Mouse (Mus musculus): ENCODE measurements around the gene Dnase2a. TPM values are rescaled to one million over a fixed set of nuclear protein-coding genes. Genes with fewer than 3 reads are reported as not detected.
A peak's percentile ranks its signal among the peaks of the same experiment; 100 is the strongest.

The Dnase2a gene
- polyA plus RNA-seq, 1 experiment: 17.2 TPM

DNA sequence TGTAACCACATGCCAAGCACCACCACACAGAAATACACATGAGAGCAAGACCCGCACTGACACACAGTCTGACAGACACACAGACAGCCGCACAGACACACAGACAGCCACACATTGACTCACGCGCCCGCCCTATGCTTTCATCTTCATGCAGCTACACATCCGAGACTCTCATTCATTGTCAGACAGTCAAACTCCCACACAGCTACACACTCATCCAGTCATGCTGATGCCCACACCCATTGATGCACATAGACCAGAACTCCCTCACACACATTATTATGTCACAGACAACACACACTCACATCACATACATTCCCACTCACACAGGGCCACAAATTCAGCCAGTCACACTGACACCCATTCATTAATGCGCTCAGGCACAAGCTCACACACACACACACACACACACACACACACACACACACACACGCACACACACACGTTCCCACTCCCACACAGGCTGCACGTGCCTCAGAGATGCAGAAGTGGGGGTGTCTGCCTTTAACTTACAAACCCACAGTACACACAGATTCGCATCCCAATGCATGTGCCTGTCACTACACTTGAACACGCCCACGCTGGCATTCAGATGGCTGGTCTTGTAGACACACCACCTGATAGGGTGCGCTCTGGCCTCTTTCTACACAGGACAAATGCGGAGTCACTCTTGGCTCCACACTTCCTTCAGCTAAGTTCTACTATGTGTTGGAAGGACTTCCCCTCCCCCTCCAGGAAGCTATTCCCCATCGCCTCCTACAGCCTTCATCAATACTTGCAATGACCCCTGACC, 25.6 kb downstream of the Dnase2a start:
- Histone ChIP-seq H3K4me3 (ENCODE audit: insufficient read depth, low read length) (no peak overlapping the region), H3K27ac (ENCODE audit: insufficient read depth, low read length) (no peak overlapping the region), H3K4me1 (ENCODE audit: control insufficient read depth, insufficient read depth, low read length) (0 out of 2 replicates have a peak, but pooled peaks cover 3% of the 10 kb centered on the region)
- TF ChIP-seq POLR2A (IDR thresholded peaks at IDR 0.05; ENCODE audit: low read depth, low read length) (no peak), CTCF (IDR thresholded peaks at IDR 0.05; ENCODE audit: borderline replicate concordance, insufficient read depth, low read length) (no peak)

DNA sequence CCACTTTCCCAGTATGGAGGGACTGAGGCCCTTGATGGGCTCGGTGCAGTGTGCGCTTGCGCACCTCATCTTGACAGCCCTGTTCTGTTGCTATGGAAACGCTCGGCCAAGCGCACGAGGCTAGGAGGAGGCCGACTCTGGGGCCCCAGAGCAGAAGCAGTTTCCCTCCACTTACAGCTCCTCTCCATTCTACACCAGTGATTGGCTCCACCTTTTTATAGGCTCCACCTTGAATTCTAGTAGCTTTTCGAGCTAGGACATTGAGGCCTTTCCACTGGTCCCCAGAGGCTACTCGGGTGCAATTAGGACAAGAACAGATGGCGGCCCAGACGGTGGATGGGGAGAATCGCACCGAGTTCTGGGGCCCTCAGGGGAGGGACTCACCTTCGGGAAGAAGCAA, 26.5 kb downstream of the Dnase2a start:
- no peak overlapping the region for H3K4me3 ChIP-seq (ENCODE audit: insufficient read depth, low read length)
- H3K4me1 ChIP-seq (ENCODE audit: control insufficient read depth, insufficient read depth, low read length): 0 out of 2 replicates have a peak, but pooled peaks cover 3% of the 10 kb centered on the region
- no peak overlapping the region for H3K27ac ChIP-seq (ENCODE audit: insufficient read depth, low read length)
- TF ChIP-seq POLR2A (IDR thresholded peaks at IDR 0.05; ENCODE audit: low read depth, low read length) (no peak), CTCF (IDR thresholded peaks at IDR 0.05; ENCODE audit: borderline replicate concordance, insufficient read depth, low read length) (no peak)

DNA sequence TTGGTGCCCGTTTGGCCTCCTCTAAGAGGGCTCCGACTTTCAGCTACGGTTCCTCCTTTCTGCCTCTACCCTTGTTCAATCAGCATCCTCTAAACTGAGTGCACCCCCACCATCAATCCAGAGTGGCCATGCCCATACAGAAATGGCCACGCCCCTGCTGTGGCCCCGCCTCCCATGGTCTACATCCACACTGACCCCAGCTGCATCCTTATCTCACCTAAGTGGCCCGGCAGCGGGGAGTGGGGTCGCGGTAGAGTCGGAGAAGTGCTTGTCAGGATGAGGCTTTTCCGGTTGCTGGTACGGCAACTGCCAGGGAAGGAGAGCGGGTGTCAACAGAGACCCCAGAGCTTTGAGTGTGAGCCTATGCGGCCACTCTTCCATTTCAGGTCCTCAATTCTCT, 27.1 kb downstream of the Dnase2a start:
- Histone ChIP-seq H3K4me3 (ENCODE audit: insufficient read depth, low read length) (no peak overlapping the region), H3K4me1 (ENCODE audit: control insufficient read depth, insufficient read depth, low read length) (0 out of 2 replicates have a peak, but pooled peaks cover 3% of the 10 kb centered on the region)
- no peak for TF ChIP-seq POLR2A (IDR thresholded peaks at IDR 0.05; ENCODE audit: low read depth, low read length)
- no peak for TF ChIP-seq CTCF (IDR thresholded peaks at IDR 0.05; ENCODE audit: borderline replicate concordance, insufficient read depth, low read length)

DNA sequence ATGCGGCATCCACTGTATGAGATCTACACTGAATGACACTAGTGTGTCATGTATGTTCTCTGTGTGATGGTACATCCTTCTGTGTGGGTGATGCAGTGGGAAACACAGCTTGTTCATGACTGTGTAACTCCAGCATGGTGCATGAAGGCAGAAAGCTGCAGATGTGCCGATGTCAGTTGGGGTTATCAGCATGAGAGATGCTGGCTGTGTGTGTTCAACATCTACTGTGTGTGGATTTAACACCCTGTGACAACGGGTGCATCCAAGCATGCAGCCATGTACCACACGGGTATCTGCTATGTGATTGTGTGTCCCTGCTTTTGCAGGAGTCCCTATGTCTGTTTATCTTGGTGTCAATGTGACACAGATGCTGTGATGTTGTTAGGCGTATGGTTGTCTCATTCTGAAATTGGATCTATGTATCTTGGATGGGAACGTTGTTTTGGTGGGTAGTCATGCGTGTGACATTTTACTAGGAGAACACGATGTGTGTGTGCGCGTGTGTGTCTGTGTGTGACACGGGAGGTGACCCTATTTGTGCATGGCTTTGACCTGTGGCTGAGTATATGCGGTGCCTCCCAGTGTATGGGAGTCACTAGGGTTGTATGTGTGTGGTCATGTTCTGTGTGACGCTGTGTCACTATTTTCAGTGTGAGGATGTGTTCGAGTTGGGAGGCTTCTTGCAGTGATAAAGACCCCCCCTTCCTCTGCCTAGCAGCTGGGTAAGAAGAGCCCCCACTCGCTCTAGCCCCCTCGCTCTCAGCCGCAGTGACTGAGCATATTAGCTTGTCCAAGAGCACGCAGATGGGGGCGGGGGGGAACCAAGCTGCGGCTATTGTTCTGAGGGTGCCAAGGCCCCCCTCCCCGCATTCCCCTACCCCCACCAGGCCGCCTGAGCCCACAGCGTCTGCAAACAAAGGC, 27.9 kb downstream of the Dnase2a start:
- TF ChIP-seq CTCF (IDR thresholded peaks at IDR 0.05; ENCODE audit: borderline replicate concordance, insufficient read depth, low read length) (no peak), POLR2A (IDR thresholded peaks at IDR 0.05; ENCODE audit: low read depth, low read length) (no peak)
- Histone ChIP-seq H3K4me1 (ENCODE audit: control insufficient read depth, insufficient read depth, low read length) (0 out of 2 replicates have a peak, but pooled peaks cover 3% of the 10 kb centered on the region), H3K27ac (ENCODE audit: insufficient read depth, low read length) (no peak overlapping the region), H3K4me3 (ENCODE audit: insufficient read depth, low read length) (no peak overlapping the region)

More for the DNA sequence above, 27.1 kb downstream of the Dnase2a start:
- H3K27ac ChIP-seq (ENCODE audit: insufficient read depth, low read length): no peak overlapping the region

DNA sequence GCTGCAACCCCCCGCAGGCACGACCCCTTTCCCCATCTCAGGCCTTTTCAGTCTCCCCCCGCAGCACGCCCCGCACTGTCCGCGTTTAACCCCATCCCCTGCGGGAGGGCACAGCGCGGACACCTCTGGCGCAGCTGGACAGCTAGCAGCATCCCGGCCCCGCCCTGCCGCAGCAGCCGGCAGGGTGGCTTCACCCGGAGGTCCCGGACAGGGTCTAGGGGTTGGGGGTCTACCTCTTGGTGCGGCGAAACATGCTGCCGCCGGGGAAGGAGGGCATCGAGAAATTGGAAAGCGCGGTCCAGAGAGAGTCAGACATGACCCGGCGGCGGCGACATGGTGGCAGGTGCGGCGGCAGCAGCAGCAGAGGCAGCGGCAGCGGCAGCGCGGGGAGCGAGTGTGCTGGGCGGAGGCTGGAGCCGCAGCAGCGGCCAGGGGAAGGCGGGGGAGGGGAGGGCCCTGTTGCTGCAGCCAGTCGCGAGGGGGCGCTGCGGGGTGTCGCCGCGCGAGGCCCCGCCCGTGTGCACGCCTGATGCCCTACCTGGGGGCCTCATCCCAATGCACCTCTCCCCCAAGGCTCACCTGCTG, 28.7 kb downstream of the Dnase2a start, which contains the start of gene Mast1:
Gene Mast1, minus strand, starts transcription at position 398 of the 585 bp plus-strand sequence.
- Histone ChIP-seq H3K4me1 (ENCODE audit: control insufficient read depth, insufficient read depth, low read length) (0 out of 2 replicates have a peak, but pooled peaks cover 3% of the 10 kb centered on the region), H3K4me3 (ENCODE audit: insufficient read depth, low read length) (no peak within 1 kb of the TSS), H3K27ac (ENCODE audit: insufficient read depth, low read length) (no peak within 1 kb of the TSS)
- TF ChIP-seq CTCF (IDR thresholded peaks at IDR 0.05; ENCODE audit: borderline replicate concordance, insufficient read depth, low read length) (peak; percentile 45), POLR2A (IDR thresholded peaks at IDR 0.05; ENCODE audit: low read depth, low read length) (no peak)

DNA sequence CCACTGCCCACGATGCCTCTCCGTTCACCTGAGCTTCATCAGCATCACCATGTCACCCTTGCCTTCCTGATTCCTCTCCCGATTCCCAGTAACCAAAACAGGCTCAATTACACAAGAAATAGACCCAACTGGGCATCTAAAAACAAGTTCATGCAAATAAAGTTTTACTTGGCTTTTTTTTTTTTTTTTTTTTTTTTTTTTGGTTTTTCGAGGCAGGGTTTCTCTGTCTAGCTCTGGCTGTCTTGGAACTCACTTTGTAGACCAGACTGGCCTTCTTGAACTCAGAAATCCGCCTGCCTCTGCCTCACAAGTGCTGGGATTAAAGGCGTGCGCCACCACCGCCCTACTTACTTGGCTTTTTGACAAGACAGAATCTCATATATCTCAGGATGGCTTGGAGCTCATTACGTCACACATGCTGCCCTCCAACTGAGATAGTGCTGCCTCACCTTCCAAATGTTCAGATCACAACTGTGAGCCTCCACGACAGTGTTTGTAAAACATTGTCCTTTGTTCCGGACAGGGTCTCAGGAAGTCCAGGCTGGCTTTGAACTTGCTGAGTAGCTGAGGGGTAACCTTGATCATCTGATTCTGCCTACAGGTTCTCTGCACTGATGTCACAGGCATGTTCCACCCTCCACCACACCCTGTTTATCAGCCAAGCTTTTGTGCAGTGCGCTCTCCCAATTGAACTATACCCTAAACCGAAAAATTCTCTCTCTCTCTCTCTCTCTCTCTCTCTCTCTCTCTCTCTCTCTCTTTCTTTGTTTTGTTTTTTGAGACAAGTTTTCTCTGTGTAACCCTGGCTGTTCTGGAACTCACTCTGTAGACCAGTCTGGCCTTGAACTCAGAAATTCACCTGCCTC, 29.5 kb downstream of the Dnase2a start:
- H3K27ac ChIP-seq (ENCODE audit: insufficient read depth, low read length): no peak overlapping the region
- no peak for TF ChIP-seq POLR2A (IDR thresholded peaks at IDR 0.05; ENCODE audit: low read depth, low read length)
- no peak for TF ChIP-seq CTCF (IDR thresholded peaks at IDR 0.05; ENCODE audit: borderline replicate concordance, insufficient read depth, low read length)
- H3K4me3 ChIP-seq (ENCODE audit: insufficient read depth, low read length): no peak overlapping the region
- H3K4me1 ChIP-seq (ENCODE audit: control insufficient read depth, insufficient read depth, low read length): 0 out of 2 replicates have a peak, but pooled peaks cover 3% of the 10 kb centered on the region

DNA sequence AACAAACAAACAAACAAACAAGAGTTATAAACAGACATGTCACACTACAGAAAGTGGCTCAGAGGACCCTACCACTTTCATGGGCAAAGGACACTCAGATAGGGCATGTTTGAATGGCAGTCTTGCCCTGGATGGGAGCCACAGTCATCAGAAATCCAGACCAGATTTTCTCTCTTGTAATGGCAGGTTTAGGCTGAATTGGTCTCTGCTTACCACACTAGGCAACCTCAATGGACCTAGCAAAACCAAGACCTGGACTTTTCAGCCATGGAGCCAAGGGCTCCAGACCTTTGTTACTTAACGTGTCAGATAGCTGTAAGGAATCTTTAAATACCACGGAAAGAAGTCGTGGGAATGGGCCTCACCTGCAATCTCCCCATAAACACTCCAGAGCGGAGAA, 35.3 kb downstream of the Dnase2a start:
- no peak overlapping the region for H3K27ac ChIP-seq (ENCODE audit: insufficient read depth, low read length)
- TF ChIP-seq CTCF (IDR thresholded peaks at IDR 0.05; ENCODE audit: borderline replicate concordance, insufficient read depth, low read length) (no peak), POLR2A (IDR thresholded peaks at IDR 0.05; ENCODE audit: low read depth, low read length) (no peak)
- H3K4me3 ChIP-seq (ENCODE audit: insufficient read depth, low read length): no peak overlapping the region
- no peaks in the 10 kb centered on the region for H3K4me1 ChIP-seq (ENCODE audit: control insufficient read depth, insufficient read depth, low read length)

DNA sequence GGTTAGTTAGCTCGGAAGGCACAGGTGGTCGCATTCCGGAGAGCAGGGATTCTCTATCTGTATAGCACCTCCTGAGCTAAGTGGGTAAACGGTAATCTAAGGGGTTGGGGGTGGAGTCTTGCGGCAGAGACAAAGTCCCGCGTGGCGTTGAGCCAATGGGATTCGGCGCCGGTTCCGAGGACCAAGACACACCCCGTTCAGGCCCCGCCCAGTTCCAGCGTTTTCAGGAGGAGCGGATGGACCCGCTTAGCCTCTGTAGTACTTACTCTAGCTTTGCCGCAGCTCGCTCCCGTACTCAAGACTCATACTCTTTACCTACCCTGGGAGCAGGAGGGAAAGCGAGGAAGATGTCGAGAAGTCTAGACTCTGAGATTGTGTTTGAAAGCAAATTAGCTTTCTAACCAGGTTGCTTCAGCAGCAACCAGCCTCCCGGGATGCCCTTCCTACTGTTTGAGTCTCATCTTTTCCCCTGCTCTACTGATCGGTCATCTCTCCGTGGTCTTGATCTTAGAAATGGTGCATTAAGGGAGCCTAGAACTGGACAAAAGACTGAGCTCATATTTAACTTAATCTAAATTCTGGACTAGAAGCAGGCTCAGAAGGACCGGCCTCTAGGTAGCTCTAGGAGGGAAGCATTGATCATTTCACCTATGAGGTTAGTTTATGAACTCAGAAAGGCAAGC, 36.3 kb downstream of the Dnase2a start:
- H3K27ac ChIP-seq (ENCODE audit: insufficient read depth, low read length): no peak overlapping the region
- TF ChIP-seq POLR2A (IDR thresholded peaks at IDR 0.05; ENCODE audit: low read depth, low read length) (no peak), CTCF (IDR thresholded peaks at IDR 0.05; ENCODE audit: borderline replicate concordance, insufficient read depth, low read length) (no peak)
- no peak overlapping the region for H3K4me3 ChIP-seq (ENCODE audit: insufficient read depth, low read length)
- no peaks in the 10 kb centered on the region for H3K4me1 ChIP-seq (ENCODE audit: control insufficient read depth, insufficient read depth, low read length)
